Mouse (Mus musculus): ENCODE measurements around the gene Abi3. TPM values are rescaled to one million over a fixed set of nuclear protein-coding genes. Genes with fewer than 3 reads are reported as not detected.

The Abi3 gene
- total and polyA plus RNA-seq, 3 experiments, result 24.4 to 74.5 (median 31.4) TPM

GRCm38 (mm10) chr11:95824071-95824876 lies 18.0 kb downstream of the Abi3 start, which contains the start of gene Phospho1 (continued):
- TF ChIP-seq ZKSCAN1 (IDR thresholded peaks at IDR 0.05; ENCODE audit: borderline replicate concordance, low read depth, low read length), result no peak
- peak; percentile 93 for TF ChIP-seq POLR2A (IDR thresholded peaks at IDR 0.05; ENCODE audit: low read depth, low read length)
- TF ChIP-seq RCOR1 (conservative IDR thresholded peaks at IDR 0.05; ENCODE audit: low read depth, low read length), result no peak
- TF ChIP-seq ELF1 (IDR thresholded peaks at IDR 0.05; ENCODE audit: low read depth, low read length), result 0 out of 2 replicates have a peak, but pooled peaks have one; percentile 19
- no peak for TF ChIP-seq RAD21 (IDR thresholded peaks at IDR 0.05; ENCODE audit: low read depth, low read length)
- TF ChIP-seq CHD2 (IDR thresholded peaks at IDR 0.05; ENCODE audit: low read length), result peak; percentile 12; the same call in 1 of the 2 replicates
- TF ChIP-seq PAX5 (IDR thresholded peaks at IDR 0.05; ENCODE audit: low read length), result no peak
- TF ChIP-seq ZMIZ1 (IDR thresholded peaks at IDR 0.05; ENCODE audit: low read depth, low read length), result peak; percentile 64; the same call in 1 of the 2 replicates
- TF ChIP-seq TCF12 (IDR thresholded peaks at IDR 0.05; ENCODE audit: low read depth, low read length), result peak; percentile 61
- no peak for TF ChIP-seq ZNF384 (IDR thresholded peaks at IDR 0.05; ENCODE audit: low read depth, low read length)

- H3K36me3 ChIP-seq (replicated peaks in 1 of 2; ENCODE audit: control insufficient read depth in 1 of 2, insufficient read depth in 1 of 2, low read length in 1 of 2), result no peaks in the 10 kb centered on the region
- H3K9ac ChIP-seq (ENCODE audit: insufficient read depth, low read depth), result no peak overlapping the region
- in situ Hi-C loops (cut with MboI; ENCODE audit: low pct_ligation_motif_present, low pct_unique_long_range_greater_than_20kb, low sequenced_read_pairs) (loop anchor here (10.0 kb wide), 1 partner anchor 122 kb away; no protein-coding TSS in a partner anchor), dilution Hi-C loops (cut with MboI; ENCODE audit: extremely low pct_ligation_motif_present, extremely low pct_unique_long_range_greater_than_20kb, low sequenced_read_pairs) (no loop called here)
- H3K27ac ChIP-seq (ENCODE audit: insufficient read depth, low read depth), result no peak overlapping the region
- DNase-seq (ENCODE audit: extremely low read depth), result no peak
- TF ChIP-seq MYC (IDR thresholded peaks at IDR 0.05; ENCODE audit: low read depth, low read length) (no peak), KAT2A (IDR thresholded peaks at IDR 0.05; ENCODE audit: insufficient replicate concordance, low read length) (no peak), POLR2AphosphoS2 (IDR thresholded peaks at IDR 0.05; ENCODE audit: low read depth, low read length) (no peak), MXI1 (IDR thresholded peaks at IDR 0.05; ENCODE audit: low read depth, low read length) (no peak), ELF1 (IDR thresholded peaks at IDR 0.05; ENCODE audit: low read depth, low read length) (no peak)
- H3K79me2 ChIP-seq (replicated peaks; ENCODE audit: control insufficient read depth, extremely low read depth, insufficient read depth, poor library complexity, severe bottlenecking), result no peaks in the 10 kb centered on the region
- peaks cover 59% of the 10 kb centered on the region for H3K27me3 ChIP-seq (replicated peaks)
- no peak overlapping the region for H3K4me2 ChIP-seq (ENCODE audit: insufficient read depth, low read depth, poor library complexity, severe bottlenecking)
- H3K4me3 ChIP-seq (replicated peaks in 1 of 3; ENCODE audit: low read depth in 2 of 3, low read length in 2 of 3, poor library complexity in 1 of 3), result no peak overlapping the region
- peaks cover 8% of the 10 kb centered on the region for H3K9me3 ChIP-seq (replicated peaks; ENCODE audit: low read length)
- H3K4me1 ChIP-seq (ENCODE audit: control insufficient read depth in 1 of 2, insufficient read depth in 2 of 2), result peaks cover 0 to 19% of the 10 kb centered on the region in 2 experiments; a peak in 2 of 4 replicates
Measured at GRCm38 (mm10) chr11:95822437-95822836, 19.8 kb downstream of the Abi3 start.

- dilution Hi-C loops (cut with MboI; ENCODE audit: extremely low pct_ligation_motif_present, extremely low pct_unique_long_range_greater_than_20kb, low sequenced_read_pairs), result no loop called here
- Histone ChIP-seq H3K27ac (ENCODE audit: insufficient read depth, low read depth) (no peak overlapping the region), H3K4me3 (replicated peaks in 1 of 3; ENCODE audit: low read depth in 2 of 3, low read length in 2 of 3, poor library complexity in 1 of 3) (no peak overlapping the region), H3K79me2 (replicated peaks; ENCODE audit: control insufficient read depth, extremely low read depth, insufficient read depth, poor library complexity, severe bottlenecking) (no peaks in the 10 kb centered on the region), H3K4me1 (ENCODE audit: control insufficient read depth in 1 of 2, insufficient read depth in 2 of 2) (peaks cover 0 to 15% of the 10 kb centered on the region in 2 experiments; a peak in 2 of 4 replicates), H3K9ac (ENCODE audit: insufficient read depth, low read depth) (no peak overlapping the region), H3K9me3 (replicated peaks; ENCODE audit: low read length) (peaks cover 8% of the 10 kb centered on the region), H3K36me3 (replicated peaks in 1 of 2; ENCODE audit: control insufficient read depth in 1 of 2, insufficient read depth in 1 of 2, low read length in 1 of 2) (no peaks in the 10 kb centered on the region), H3K4me2 (ENCODE audit: insufficient read depth, low read depth, poor library complexity, severe bottlenecking) (no peak overlapping the region), H3K27me3 (replicated peaks) (peaks cover 54% of the 10 kb centered on the region)
- no peak for DNase-seq (ENCODE audit: extremely low read depth)
- in situ Hi-C loops (cut with MboI; ENCODE audit: low pct_ligation_motif_present, low pct_unique_long_range_greater_than_20kb, low sequenced_read_pairs), result loop anchor here (10.0 kb wide), 1 partner anchor 123 kb away; no protein-coding TSS in a partner anchor
- TF ChIP-seq MAFK (IDR thresholded peaks at IDR 0.05; ENCODE audit: insufficient replicate concordance, low read length) (no peak), BHLHE40 (IDR thresholded peaks at IDR 0.05; ENCODE audit: low read depth, low read length) (peak; percentile 42)
Measured at GRCm38 (mm10) chr11:95821511-95821910, 20.8 kb downstream of the Abi3 start.

All from CH12.LX (cell line).